Mouse (Mus musculus) left cerebral cortex, postnatal 36 days (tissue): ENCODE data around the gene Vat1. TPM values are rescaled to one million over a fixed set of nuclear protein-coding genes. Genes with fewer than 3 reads are reported as not detected.
"Not testable (repeated sequence)": the region's sequence is repeated elsewhere in the genome, so short reads cannot be mapped to it uniquely, and the experiment has no call there.

ENCODE experiments used
- DNase-seq, 2 experiments: peaks; one replicate each; pipeline ENCODE4 v3.0.0; 2021 to 2022; ENCODE audit warnings: low spot score in 2 of 2, mixed read lengths in 1 of 2
- intact Hi-C: fragments of 180-260 bp; cut with DNase I; formaldehyde crosslinking; loops from one replicate; pipeline ENCODE4 v1.15.1; 2025
- total RNA-seq, 2 experiments: library from RNA; stranded (reverse); gene quantifications; 2 replicates each; pipeline ENCODE4 v1.2.3; 2021

Gene Vat1
- total RNA-seq: 10 to 100 TPM; 33.9 to 36.1 TPM

DNA sequence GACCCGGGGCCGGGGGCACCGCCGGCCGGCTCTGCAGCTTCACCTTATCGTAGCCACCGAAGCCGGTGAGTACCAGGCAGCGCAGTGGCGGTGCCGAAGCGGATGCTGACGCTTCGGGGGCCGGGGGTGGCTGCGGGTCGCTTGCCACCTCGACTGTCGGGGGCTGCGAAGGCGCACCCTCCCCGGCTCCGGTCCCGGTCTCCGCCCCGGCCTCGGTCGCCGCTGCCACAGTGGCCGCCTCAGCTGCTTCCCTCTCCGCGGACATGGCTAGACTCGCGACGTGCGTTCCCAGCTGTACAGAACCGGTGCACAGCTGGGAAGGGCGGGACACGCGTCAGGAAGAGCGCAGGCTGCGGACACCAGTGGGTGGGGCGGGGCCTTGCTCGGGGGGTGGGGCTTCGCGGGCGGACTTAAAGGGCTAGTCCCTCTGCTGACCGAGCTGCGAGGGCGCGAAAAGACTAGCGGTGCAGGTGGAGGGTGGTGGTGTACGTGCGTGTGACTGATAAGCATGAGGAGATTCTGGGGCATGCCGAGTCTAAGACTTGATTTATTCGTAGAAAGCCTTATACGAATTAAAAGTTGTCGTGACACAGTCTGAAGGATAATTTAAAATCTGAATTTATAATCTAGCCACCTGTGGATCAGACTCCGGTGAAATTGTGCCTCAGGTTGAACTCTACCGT is at the start of gene Vat1:
Gene Vat1, minus strand, starts transcription at position 362 of the 683 bp plus-strand sequence.
- DNase-seq: peak; percentile 50 to 64
- intact Hi-C loops: loop anchor here (2.0 kb wide), 1 partner anchor 87 kb away; the partner anchor contains the start of gene Nbr1

DNA sequence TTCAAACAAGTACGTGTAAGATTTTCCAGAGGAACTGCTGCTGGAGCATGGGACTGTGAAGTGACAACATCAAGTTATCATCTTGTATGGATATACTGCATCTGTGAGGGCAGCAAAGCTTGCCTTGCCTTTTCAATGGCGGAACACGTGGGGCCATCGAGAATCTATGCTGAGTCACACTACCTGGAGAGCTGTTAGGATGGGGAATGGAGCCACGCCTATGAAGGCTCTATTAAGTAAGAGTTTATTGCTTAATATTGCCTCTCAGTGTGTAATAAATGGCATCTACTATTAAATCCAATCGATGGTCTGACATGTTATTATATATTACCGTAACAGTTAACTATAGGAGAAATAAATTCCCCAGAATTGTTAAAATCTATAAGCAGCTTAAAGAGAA is 41.1 kb upstream of the Vat1 start:
- intact Hi-C loops: no loop called here
- no peak for DNase-seq

DNA sequence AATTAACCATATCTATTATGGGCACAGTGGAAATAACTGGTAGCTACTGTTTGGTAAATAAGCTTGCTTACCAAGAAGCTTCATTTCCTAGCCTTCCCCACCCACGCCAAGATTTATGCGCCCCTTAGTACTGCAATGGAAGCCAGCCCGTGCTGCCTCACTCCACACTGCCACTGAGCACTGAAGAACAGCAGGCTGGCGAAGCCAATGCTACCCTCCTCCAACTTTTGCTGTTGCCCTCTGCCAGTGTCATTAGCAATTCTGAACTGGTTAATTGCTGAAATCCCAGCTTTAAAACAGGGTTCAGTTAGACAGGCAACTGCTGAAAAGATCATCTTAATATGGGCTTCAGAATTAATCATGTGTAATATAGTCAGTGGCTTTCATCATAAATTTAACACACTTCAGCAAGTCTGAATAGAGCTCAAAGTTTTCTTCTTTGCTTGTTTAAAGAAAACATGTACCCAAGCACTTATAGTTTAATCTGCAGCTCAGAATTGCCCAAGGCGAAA is 40.3 kb upstream of the Vat1 start:
- DNase-seq: no peak
- intact Hi-C loops: no loop called here

GRCm38 (mm10) chr11:101486126-101486525 is 20.1 kb upstream of the Vat1 start:
- no peak for DNase-seq
- intact Hi-C loops: no loop called here

- intact Hi-C loops: no loop called here
- no peak for DNase-seq
Observed at GRCm38 (mm10) chr11:101485509-101486028, 19.5 kb upstream of the Vat1 start.

GRCm38 (mm10) chr11:101484814-101485213 is 18.8 kb upstream of the Vat1 start:
- no peak for DNase-seq
- intact Hi-C loops: no loop called here

DNA sequence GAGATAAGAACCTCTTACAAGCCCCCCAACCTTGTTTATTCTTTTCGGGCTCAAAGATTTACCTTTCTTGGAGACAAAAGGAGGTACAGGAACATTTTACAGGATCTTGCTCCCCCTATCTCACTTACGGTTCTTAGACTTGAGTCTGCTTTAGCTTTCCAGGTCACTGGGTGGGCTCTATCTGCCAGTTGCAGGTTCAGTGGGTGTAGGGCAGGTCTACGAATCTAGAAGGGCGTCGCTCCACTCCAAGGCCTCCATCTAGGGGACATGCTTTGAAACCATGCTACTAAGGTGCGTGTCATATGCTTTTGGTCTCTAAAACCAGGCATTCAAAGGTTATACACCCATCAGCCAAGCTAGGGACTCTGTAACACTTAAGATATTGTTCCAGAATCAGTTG is 18.2 kb upstream of the Vat1 start:
- no peak for DNase-seq
- intact Hi-C loops: no loop called here

DNA sequence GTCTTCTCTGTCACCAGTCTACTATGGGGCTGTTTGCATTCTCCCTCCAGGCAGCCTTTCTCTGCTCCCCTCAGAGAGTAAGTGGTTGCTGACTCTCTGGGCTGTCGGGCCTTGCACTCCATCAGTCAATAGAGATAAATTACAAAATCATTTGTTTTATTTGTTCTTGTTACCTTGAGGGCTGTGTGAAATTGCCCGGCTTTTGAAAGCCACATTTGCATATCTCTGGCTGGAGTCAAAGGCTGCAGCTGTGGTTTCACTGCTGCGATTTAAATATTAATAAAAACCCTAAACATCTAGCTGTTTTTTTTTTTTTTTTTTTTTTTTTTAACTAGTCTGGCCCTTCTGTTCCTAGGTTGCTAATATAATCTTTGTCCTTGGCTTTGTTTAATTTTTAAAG is 17.8 kb upstream of the Vat1 start:
- DNase-seq: no peak
- intact Hi-C loops: no loop called here

DNA sequence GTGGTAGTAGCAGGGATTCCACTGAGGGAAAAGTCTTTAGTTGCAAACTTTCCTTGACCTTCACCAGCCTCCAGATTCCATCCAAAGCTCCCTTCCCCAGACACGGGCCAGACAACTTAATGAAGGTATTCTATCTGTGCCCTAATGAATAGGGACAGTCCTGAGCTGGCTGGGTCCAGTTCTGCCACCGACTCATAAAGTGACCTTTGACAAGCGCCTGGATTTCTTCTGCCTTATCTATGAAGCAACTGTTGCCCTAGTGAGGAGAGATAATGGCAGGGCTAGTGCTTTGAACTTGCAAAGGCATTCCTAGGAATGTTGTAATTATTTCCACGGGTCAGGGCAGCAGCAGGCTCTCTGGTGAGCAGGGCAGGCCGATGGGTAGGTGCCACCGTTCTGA is 14.9 kb upstream of the Vat1 start:
- DNase-seq: no peak

GRCm38 (mm10) chr11:101479171-101479635 is 13.2 kb upstream of the Vat1 start:
- DNase-seq: no peak
- intact Hi-C loops: no loop called here

More for the DNA sequence above, 14.9 kb upstream of the Vat1 start:
- intact Hi-C loops: no loop called here

DNA sequence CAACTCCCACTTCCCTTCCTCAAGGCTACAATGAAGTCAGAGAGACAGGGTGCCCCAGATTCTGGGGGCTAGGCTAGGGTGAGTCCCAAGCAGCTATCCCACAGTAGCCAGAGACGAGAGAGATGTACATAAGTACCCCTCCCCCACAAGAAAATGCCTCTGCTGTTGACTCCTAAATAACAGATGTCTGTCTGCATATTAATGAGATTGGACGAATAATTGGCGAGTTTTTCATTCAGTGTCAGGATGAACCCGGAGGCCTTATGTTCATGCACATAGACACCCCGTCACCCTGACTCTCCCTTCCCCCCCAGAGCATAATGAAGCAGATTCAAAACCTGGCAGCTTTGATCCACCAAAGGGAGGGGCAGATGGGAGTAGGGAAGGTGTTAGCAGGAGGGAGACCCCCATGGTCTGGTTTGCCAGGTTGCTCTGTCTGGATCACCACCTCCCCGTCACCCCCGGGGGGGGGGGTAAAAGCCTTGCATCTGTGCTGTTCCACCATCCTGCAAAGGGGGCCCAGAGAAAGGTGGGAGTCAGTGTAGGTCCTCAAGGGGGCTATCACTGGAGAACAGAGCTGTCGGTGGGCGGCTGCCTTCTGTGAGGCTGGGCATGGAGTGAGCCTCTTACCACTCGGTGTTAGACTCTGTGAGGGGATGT is 11.7 kb upstream of the Vat1 start:
- DNase-seq: no peak
- intact Hi-C loops: no loop called here

GRCm38 (mm10) chr11:101477194-101477551 is 11.1 kb upstream of the Vat1 start:
- intact Hi-C loops: no loop called here
- no peak for DNase-seq

DNA sequence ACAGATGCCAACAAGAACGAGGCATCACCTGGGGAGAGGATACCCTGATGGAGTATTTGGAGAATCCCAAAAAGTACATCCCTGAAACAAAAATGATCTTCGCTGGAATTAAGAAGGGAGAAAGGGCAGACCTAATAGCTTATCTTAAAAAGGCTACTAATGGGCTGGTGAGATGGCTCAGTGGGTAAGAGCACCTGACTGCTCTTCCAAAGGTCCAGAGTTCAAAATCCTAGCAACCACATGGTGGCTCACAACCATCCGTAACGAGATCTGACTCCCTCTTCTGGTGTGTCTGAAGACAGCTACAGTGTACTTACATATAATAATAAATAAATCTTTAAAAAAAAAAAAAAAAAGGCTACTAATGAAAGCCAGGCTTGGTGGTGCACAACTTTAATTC is 10.3 kb upstream of the Vat1 start:
- intact Hi-C loops, DNase-seq: not testable (repeated sequence)

DNA sequence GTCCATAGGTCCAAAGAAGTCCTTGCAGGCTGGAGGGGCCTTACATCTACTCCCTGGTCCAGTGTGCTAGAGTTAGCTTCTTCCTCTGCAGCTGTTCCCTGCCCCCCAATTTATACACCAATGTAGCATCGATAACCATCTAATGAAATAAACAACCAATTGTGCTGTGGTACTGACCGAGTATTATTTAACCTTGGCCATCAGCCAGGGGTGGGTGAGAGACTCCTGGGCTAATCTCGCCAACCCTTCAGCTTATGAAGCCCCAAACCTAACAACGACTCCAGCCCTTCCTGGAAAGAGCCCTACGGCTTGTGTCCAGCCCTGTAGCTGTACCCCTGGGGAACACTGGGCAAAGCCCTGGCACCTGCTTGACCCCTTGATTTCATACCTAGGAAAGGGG is 8.3 kb upstream of the Vat1 start:
- intact Hi-C loops: no loop called here
- no peak for DNase-seq

DNA sequence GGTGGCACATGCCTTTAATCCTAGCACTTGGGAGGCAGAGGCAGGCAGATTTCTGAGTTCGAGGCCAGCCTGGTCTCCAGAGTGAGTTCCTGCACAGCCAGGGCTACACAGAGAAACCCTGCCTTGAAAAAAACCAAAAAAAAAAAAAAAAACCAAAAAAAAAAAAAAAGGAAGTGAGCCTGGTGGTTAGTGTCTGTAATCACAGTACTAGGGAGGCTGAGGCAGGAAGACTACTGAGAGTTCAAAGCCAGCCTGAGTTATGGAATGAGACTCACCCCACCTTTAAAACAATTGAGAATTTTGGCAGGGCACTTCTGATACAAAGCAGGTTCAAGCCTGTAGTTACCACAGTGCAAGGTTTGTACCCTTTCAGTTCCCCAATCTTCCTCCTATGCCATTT is 7.7 kb upstream of the Vat1 start:
- intact Hi-C loops: not testable (repeated sequence)

GRCm38 (mm10) chr11:101472336-101472735 is 6.3 kb upstream of the Vat1 start:
- peak in 1 of 2 experiments; percentile 21 for DNase-seq
- intact Hi-C loops: no loop called here

More for the DNA sequence above, 7.7 kb upstream of the Vat1 start:
- DNase-seq: not testable (repeated sequence)

- intact Hi-C loops: no loop called here
- DNase-seq: no peak
Observed at GRCm38 (mm10) chr11:101471926-101472325, 5.9 kb upstream of the Vat1 start.

DNA sequence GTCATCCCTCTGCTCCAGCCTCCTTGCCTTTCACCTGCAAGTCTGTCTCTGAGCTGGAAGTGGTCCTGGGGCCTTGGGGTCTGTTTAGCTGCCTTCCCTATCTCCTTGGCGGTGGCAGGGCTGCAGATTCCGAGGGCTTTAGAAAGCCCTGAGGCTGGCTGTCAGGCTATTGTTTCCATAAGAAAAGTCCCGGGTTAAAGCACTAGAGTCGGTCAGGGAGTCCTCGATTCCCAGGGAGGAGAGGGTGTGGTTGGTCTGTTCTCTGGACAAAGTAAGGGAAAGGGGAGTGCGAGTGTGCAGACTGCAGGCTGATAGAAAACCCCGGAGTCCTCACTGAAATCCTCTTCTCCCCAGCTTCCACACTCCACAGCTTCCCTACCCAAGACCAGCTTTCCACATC is 4.2 kb upstream of the Vat1 start:
- no peak for DNase-seq
- intact Hi-C loops: no loop called here

DNA sequence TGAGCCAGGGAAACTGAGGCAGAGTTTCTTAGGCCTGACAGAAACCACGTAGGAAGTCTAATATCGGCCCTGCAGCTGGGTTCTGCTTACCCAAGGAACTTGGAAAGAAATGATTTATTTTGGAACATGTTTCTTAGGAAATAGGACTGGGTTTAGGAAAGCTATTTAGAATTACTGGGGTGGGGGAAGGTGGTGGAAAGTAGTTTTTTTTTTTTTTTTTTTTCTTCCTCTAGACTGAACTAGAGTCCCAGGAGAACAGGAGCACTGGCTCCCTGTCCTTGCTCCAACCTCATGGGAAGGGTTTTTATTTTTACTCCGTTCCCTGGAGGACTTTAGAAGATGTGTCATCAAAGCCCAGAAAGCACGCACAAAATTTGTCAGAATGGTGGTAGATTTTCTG is 3.1 kb upstream of the Vat1 start:
- intact Hi-C loops: loop anchor here (2.0 kb wide), 1 partner anchor 50 kb away; no protein-coding TSS in a partner anchor
- no peak for DNase-seq

DNA sequence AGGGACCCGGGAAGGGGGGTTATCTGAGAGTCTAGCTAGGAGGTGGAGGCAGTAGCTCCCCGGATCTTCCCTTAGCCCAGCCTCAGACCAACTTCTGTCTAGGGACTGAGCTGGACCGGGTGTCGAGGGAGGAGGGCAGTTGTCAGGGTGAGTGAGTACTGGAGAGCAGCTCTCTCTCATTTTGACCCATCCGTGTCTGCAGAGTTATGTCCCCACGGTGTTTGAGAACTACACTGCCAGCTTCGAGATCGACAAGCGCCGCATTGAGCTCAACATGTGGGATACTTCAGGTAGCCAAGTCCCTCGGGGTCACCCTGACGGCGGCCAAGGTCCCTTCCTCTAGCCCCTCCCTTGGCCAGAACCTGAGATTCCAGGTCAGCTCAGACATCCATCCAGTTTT is 2.7 kb upstream of the Vat1 start:
- intact Hi-C loops: loop anchor here (2.0 kb wide), 1 partner anchor 50 kb away; no protein-coding TSS in a partner anchor
- DNase-seq: no peak

DNA sequence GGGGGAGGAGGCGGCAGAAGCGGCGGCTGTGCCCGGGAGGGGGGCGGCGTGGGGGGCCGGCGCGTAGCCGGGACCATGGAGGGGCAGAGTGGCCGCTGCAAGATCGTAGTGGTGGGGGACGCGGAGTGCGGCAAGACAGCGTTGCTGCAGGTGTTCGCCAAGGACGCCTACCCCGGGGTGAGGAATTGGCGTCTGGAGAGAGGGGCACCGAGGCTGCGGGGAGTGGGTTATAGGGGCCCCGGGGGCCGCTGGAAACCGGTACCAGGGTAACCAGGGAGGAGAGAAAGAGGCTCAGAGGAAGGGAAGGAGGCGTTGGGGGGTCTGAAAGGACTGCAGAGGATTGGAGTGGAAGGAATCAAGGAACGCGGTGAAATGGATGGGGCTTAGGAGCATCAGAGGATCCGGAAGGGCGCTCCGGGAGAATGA is 2.2 kb upstream of the Vat1 start:
- intact Hi-C loops: loop anchor here (2.0 kb wide), 1 partner anchor 51 kb away; no protein-coding TSS in a partner anchor
- DNase-seq: peak in 1 of 2 experiments; percentile 25
